Mouse (Mus musculus) liver, adult (tissue): ENCODE results near the gene Cpa4.
A peak's percentile ranks its signal among the peaks of the same experiment; 100 is the strongest.

Experiments used
- GATA4 ChIP-seq: IDR thresholded peaks from 2 replicates; pipeline ENCODE4 v1.6.1; 2014; ENCODE audit warnings: mild to moderate bottlenecking, low read length; ENCODE audit not compliant: insufficient replicate concordance

Gene Cpa4

GRCm38 (mm10) chr6:30568069-30568468 lies at the start of gene Cpa4:
Gene Cpa4, plus strand, starts transcription at chr6:30568369.
- TF ChIP-seq GATA4 = no peak

DNA sequence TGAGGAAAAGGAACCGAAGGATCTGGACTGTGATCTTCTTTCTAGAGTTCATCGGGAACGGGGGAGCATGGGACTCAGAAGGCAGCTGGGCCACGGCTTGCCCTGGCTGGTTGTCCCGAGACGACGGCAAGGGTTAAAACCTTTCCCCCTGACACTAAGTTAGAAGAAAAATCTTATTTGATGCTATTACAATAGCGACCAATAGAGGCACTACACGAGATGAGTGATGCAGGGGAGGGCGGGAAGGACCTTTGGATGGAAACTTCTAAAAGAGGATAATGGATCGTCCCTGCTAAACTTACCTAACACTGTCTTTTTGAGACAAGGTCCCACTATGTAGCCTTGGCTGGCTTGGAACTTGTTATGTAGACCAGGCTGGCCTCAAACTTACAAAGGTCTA lies 47.8 kb upstream of the Cpa4 start:
- no peak for TF ChIP-seq GATA4

DNA sequence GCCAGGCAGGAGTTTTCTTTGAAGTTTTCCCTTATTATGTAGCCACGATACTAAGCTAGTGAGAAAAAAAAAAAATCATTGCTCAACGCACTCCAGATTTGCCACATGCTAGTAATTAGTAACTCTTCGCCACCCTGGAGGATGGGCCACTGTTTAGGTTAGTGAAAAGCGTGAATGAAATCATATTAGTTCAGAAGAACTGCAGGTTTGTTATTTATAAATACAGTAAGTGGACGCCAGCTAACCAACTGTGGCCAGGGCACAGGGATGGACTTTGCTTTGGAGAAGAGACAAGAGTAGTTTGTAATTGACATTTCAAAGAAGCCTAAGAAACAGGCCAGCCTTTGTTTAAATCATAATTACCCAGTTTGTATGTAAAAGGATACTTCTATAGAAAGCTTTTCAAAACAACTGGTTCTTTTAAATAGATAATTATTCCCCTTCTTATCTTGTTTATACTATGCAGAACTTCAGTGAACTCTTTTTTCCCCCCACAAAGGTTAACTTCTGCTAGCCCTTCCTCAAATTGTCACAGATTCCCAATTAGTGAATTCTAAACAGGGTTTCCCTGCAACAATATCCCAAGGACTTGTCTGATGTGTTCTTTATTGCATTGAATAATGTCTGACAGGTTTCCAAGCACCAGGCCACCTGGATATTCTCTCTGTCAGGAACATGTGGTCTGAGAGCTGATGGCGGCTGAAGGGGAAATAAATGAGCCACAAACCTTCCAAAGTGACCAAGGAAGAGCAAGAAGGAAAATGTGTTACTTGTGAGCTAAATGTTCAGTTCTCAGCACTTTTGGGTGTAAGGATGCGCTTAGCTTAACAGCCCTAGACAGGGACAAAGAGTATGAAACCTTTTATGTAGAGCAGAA lies 42.5 kb upstream of the Cpa4 start:
- TF ChIP-seq GATA4 = no peak

GRCm38 (mm10) chr6:30526586-30527515 lies 41.3 kb upstream of the Cpa4 start:
- TF ChIP-seq GATA4 = no peak; the same call in 1 of the 2 replicates

DNA sequence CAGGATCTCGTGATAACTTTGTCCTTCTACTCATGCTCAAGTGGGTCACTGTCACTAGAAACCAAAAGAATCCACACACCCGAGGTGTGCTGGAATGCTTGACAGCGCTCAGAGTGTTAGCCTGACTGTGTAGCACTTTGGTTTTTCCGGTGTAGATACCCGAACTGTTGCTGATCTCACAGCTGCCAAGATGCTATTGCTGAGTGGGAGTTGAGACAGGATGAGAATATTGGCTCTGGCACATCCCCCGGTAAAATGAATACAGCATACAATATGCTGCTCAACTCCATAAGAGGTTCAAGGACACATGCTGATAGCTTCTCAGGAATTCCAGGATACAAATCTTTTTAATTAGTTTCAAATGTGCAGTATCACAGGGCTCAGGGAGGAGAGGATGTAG lies 39.4 kb upstream of the Cpa4 start:
- peak; percentile 67; the same call in 1 of the 2 replicates for TF ChIP-seq GATA4

DNA sequence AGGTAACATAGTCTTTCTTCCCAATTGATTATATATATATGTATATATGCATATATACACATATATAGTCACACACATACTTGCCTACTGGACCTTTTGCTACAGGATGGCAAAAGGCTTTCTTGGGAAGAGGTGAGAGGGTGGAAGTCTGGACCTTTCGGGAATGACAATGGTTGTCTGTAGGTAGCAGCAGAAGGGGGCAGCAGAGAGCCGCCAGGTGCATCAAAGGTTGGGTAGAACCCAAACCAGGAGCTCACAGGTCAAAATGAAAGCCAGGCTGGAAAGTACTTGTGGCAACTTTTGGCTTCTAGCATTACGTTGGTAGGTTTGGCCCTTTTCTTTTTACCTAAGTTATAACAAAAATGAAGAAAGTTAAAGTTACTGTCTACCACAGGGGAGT lies 32.8 kb upstream of the Cpa4 start:
- no peak for TF ChIP-seq GATA4

DNA sequence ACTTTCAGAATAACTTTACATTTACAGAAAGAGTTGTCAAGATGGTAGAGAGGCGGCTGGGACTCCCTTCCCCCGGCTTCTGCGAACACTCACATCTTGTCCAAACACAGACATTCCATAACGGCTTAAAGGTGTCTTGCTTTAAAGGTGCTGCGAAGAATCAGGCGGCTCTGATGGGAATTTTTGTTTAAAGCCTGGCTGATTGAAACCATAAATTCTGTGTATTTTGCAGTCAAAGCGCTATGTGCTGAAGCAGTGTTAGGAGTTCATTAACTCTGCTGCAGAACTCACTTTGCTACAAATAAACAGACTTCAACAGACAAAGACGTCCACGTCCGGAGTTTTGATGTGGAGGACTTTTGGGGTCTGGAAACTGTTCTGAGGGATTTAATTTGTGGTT lies 29.9 kb upstream of the Cpa4 start:
- TF ChIP-seq GATA4 = no peak

DNA sequence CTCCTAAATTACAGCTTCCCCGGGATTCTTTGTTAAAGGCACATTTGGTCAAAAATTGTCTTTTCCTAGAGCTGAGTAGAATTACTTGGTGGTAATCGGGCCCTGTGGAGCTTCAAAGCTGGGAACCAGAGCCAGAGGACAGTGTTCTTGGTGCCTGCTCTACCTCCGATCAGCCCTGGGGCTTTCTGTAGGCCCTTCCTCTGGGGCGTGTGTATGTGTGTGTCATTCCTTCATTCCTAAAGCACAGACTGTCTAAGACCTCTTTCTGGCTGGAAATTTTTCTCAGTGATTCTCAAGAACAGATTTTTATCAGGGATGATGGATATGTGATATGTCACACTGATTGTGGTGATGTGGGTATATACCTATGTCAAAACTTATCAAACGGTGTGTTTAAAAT lies 29.4 kb upstream of the Cpa4 start:
- TF ChIP-seq GATA4 = no peak

DNA sequence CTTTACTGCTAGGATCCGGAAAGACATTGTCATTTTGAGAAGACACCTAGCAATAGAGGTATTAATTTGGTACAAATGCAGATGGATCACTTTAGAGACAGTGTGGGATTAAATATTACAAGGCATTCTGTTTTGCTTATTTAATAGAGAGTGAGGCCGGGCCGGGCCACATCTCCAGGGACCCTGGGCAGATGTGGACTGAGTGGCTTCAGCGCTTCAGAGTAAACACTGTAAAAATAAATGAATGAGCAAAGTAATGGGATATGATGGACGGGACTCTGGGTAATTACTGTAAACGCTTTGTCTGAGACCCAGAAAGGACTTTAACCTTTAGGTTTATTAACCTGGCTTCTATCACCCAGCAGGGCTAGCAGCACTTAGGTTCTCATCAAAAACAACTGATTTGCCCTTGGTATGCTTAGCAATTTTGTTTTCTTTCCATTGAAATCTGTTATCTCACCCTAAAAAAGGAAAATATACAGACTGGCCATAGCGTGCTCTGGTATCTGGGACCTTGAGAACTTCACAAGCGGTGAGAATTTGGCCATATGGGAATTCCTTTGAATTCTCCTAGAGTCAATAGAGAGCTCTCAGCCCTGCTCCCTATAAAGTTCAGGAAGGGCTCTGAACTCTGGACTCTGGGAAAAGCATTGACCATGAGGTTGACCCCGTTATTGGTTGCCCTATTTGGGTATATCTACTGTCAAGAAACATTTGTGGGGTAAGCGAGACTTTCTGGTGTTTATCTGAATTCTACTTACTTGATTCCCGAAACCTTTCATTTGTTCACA lies 27.0 kb upstream of the Cpa4 start, which contains the start of gene Cpa2:
Gene Cpa2 (plus strand): TSS at position 574 of the 791 bp plus-strand sequence.
- TF ChIP-seq GATA4 = no peak

GRCm38 (mm10) chr6:30542277-30542676 lies 25.9 kb upstream of the Cpa4 start:
- no peak for TF ChIP-seq GATA4

DNA sequence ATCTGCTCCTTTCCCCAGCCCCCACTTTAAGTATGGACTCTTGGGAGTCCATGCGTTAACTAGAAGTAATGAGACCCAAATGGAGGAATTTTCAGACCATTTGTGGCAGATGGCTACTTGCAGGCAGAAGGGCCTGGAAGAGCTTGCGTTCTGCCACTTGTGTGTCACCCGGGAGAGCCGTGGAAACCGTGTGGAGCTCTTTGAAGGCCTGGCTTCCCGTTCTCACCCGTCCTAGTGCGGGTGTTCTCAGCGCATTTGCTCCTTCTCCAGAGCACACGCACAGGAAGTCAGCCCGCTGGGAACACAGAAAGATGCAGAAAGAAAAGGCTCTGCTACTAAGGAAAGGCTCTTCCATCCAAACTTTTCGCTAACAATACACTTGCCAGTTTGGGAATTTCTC lies 25.1 kb upstream of the Cpa4 start:
- no peak for TF ChIP-seq GATA4

DNA sequence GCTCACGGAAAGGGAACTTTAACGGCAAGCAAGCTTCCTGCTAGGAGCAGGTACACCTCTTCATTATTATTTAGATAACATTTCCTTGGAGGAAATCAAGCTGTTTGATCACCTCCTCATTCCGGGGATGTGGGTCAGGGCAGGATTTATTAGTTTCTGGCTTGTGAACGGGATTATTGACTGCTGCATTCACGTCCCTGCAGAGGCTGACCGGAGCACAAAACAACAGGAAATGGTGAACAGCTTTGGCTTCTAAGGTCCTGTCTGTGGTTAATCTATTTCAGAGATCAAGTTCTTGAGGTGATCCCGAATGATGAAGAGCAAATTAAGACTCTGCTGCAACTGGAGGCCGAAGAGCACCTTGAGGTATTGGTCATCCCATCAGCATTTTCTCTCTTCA lies 24.3 kb upstream of the Cpa4 start:
- no peak for TF ChIP-seq GATA4

DNA sequence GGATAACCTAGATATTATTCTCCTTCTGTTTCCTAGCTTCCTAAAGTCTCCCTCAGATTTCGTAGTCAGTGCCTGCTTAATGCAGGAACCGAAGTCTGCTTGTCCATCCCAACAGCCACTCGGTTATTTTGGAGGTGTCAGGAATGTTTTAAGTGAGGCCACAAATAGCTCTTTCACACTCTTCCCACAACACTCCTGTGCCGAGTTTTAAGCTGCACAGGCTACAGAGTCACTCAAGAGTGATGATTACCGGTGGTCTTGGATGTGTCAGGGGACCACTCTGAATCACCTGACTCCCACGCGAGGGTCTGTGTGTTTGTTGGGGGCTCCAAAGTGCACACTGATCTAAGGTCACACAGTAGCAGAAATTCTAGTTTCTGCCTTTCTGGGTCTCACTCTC lies 22.5 kb upstream of the Cpa4 start:
- TF ChIP-seq GATA4 = no peak

GRCm38 (mm10) chr6:30546571-30547273 lies 21.4 kb upstream of the Cpa4 start:
- TF ChIP-seq GATA4 = no peak
